Mouse (Mus musculus): Measurements from ENCODE around the gene Dlgap1. TPM values are rescaled to one million over a fixed set of nuclear protein-coding genes. Genes with fewer than 3 reads are reported as not detected.

Gene Dlgap1
- polyA plus RNA-seq (2016; fragmentation: Nextera tagmentation; extraction: Ambion mirVana), result 3.5 and 4.0 TPM in 2 replicates

GRCm38 (mm10) chr17:69969021-69969815 lies at the start of gene Dlgap1:
Gene Dlgap1 (plus strand): TSS chr17:69969073.
- peaks cover 55% of the 10 kb centered on the region for H3K27me3 ChIP-seq

GRCm38 (mm10) chr17:69954936-69955335 lies 13.9 kb upstream of the Dlgap1 start:
- no peak for ATAC-seq (ENCODE audit: insufficient number of reproducible peaks, insufficient read depth, low FRiP score, low TSS enrichment, low read depth)
- Histone ChIP-seq H3K36me3 (no peaks in the 10 kb centered on the region), H3K9ac (replicated peaks) (no peak overlapping the region), H3K4me3 (replicated peaks) (no peak overlapping the region), H3K4me1 (replicated peaks) (no peaks in the 10 kb centered on the region), H3K27me3 (no peaks in the 10 kb centered on the region), H3K27ac (no peak overlapping the region), H3K9me3 (no peaks in the 10 kb centered on the region), H3K4me2 (no peak overlapping the region)
- WGBS, result 70% methylated on average over 1 of the region's 1 CpGs

More at GRCm38 (mm10) chr17:69969021-69969815, at the start of gene Dlgap1:
- ATAC-seq (ENCODE audit: insufficient number of reproducible peaks, insufficient read depth, low FRiP score, low TSS enrichment, low read depth), result peak; percentile 93
- no peaks in the 10 kb centered on the region for H3K9me3 ChIP-seq
- peak within 1 kb of the TSS; percentile 98 for H3K4me2 ChIP-seq
- under 1% methylated on average over 102 of the region's 105 CpGs for WGBS
- peak within 1 kb of the TSS; percentile 59 for H3K4me3 ChIP-seq (replicated peaks)
- H3K27ac ChIP-seq, result no peak within 1 kb of the TSS
- peak within 1 kb of the TSS; percentile 40; the same call in 1 of the 2 replicates for H3K9ac ChIP-seq (replicated peaks)
- peaks cover 10% of the 10 kb centered on the region for H3K4me1 ChIP-seq (replicated peaks)
- H3K36me3 ChIP-seq, result no peaks in the 10 kb centered on the region

- Histone ChIP-seq H3K9ac (replicated peaks) (0 out of 2 replicates have a peak overlapping the region, but pooled peaks have one; percentile 40), H3K27ac (no peak overlapping the region), H3K4me3 (replicated peaks) (peak overlapping the region; percentile 59), H3K9me3 (no peaks in the 10 kb centered on the region), H3K36me3 (no peaks in the 10 kb centered on the region), H3K4me1 (replicated peaks) (peaks cover 10% of the 10 kb centered on the region), H3K27me3 (peaks cover 55% of the 10 kb centered on the region), H3K4me2 (peak overlapping the region; percentile 98)
- no peak for ATAC-seq (ENCODE audit: insufficient number of reproducible peaks, insufficient read depth, low FRiP score, low TSS enrichment, low read depth)
- 2% methylated on average over 43 of the region's 43 CpGs for WGBS
These were observed 1.2 kb downstream of the Dlgap1 start for GRCm38 (mm10) chr17:69969816-69970750.

- H3K4me1 ChIP-seq (replicated peaks), result peaks cover 10% of the 10 kb centered on the region
- WGBS, result 64% methylated on average over 3 of the region's 3 CpGs
- H3K27me3 ChIP-seq, result peaks cover 52% of the 10 kb centered on the region
- no peak overlapping the region for H3K9ac ChIP-seq (replicated peaks)
- no peak for ATAC-seq (ENCODE audit: insufficient number of reproducible peaks, insufficient read depth, low FRiP score, low TSS enrichment, low read depth)
- H3K36me3 ChIP-seq, result no peaks in the 10 kb centered on the region
- H3K4me3 ChIP-seq (replicated peaks), result no peak overlapping the region
- no peak overlapping the region for H3K4me2 ChIP-seq
- no peaks in the 10 kb centered on the region for H3K9me3 ChIP-seq
- H3K27ac ChIP-seq, result no peak overlapping the region
These were observed 4.2 kb downstream of the Dlgap1 start for GRCm38 (mm10) chr17:69973081-69973480.

- no peak for ATAC-seq (ENCODE audit: insufficient number of reproducible peaks, insufficient read depth, low FRiP score, low TSS enrichment, low read depth)
- Histone ChIP-seq H3K27ac (no peak overlapping the region), H3K4me2 (no peak overlapping the region), H3K27me3 (peaks cover 44% of the 10 kb centered on the region), H3K36me3 (no peaks in the 10 kb centered on the region), H3K9me3 (no peaks in the 10 kb centered on the region), H3K4me3 (replicated peaks) (no peak overlapping the region), H3K4me1 (replicated peaks) (peaks cover 10% of the 10 kb centered on the region), H3K9ac (replicated peaks) (no peak overlapping the region)
- 62% methylated on average over 6 of the region's 6 CpGs for WGBS
These were observed 5.1 kb downstream of the Dlgap1 start for GRCm38 (mm10) chr17:69973991-69974390.

- Histone ChIP-seq H3K27me3 (no peaks in the 10 kb centered on the region), H3K4me3 (replicated peaks) (no peak overlapping the region), H3K9me3 (no peaks in the 10 kb centered on the region), H3K36me3 (no peaks in the 10 kb centered on the region), H3K4me2 (no peak overlapping the region), H3K9ac (replicated peaks) (no peak overlapping the region), H3K27ac (no peak overlapping the region), H3K4me1 (replicated peaks) (no peaks in the 10 kb centered on the region)
- no peak for ATAC-seq (ENCODE audit: insufficient number of reproducible peaks, insufficient read depth, low FRiP score, low TSS enrichment, low read depth)
- 58% methylated on average over 6 of the region's 6 CpGs for WGBS
These were observed 13.5 kb downstream of the Dlgap1 start for GRCm38 (mm10) chr17:69982236-69982923.

GRCm38 (mm10) chr17:69996406-69996805 lies 27.5 kb downstream of the Dlgap1 start:
- H3K36me3 ChIP-seq, result no peaks in the 10 kb centered on the region
- H3K9ac ChIP-seq (replicated peaks), result no peak overlapping the region
- no peak overlapping the region for H3K27ac ChIP-seq
- 86% methylated on average over 2 of the region's 2 CpGs for whole genome bisulfite sequencing
- no peak overlapping the region for H3K4me2 ChIP-seq
- no peaks in the 10 kb centered on the region for H3K9me3 ChIP-seq
- no peak overlapping the region for H3K4me3 ChIP-seq (replicated peaks)
- H3K4me1 ChIP-seq (replicated peaks), result no peaks in the 10 kb centered on the region
- no peak for ATAC-seq (ENCODE audit: insufficient number of reproducible peaks, insufficient read depth, low FRiP score, low TSS enrichment, low read depth)
- no peaks in the 10 kb centered on the region for H3K27me3 ChIP-seq

GRCm38 (mm10) chr17:70002026-70002425 lies 33.2 kb downstream of the Dlgap1 start:
- no peaks in the 10 kb centered on the region for H3K36me3 ChIP-seq
- ATAC-seq (ENCODE audit: insufficient number of reproducible peaks, insufficient read depth, low FRiP score, low TSS enrichment, low read depth), result no peak
- no peak overlapping the region for H3K27ac ChIP-seq
- H3K4me2 ChIP-seq, result no peak overlapping the region
- H3K4me1 ChIP-seq (replicated peaks), result no peaks in the 10 kb centered on the region
- 89% methylated on average over 3 of the region's 3 CpGs for WGBS
- H3K9me3 ChIP-seq, result no peaks in the 10 kb centered on the region
- no peak overlapping the region for H3K4me3 ChIP-seq (replicated peaks)
- no peaks in the 10 kb centered on the region for H3K27me3 ChIP-seq
- no peak overlapping the region for H3K9ac ChIP-seq (replicated peaks)

- no peak for ATAC-seq (ENCODE audit: insufficient number of reproducible peaks, insufficient read depth, low FRiP score, low TSS enrichment, low read depth)
- Histone ChIP-seq H3K27ac (no peak overlapping the region), H3K4me1 (replicated peaks) (no peaks in the 10 kb centered on the region), H3K9me3 (no peaks in the 10 kb centered on the region), H3K4me3 (replicated peaks) (no peak overlapping the region), H3K36me3 (no peaks in the 10 kb centered on the region), H3K27me3 (no peaks in the 10 kb centered on the region), H3K4me2 (no peak overlapping the region), H3K9ac (replicated peaks) (no peak overlapping the region)
- WGBS, result 64% methylated on average over 6 of the region's 6 CpGs
These were observed 35.8 kb downstream of the Dlgap1 start for GRCm38 (mm10) chr17:70004628-70005027.

GRCm38 (mm10) chr17:70007607-70008006 lies 38.7 kb downstream of the Dlgap1 start:
- no peak for ATAC-seq (ENCODE audit: insufficient number of reproducible peaks, insufficient read depth, low FRiP score, low TSS enrichment, low read depth)
- Histone ChIP-seq H3K9ac (replicated peaks) (no peak overlapping the region), H3K36me3 (no peaks in the 10 kb centered on the region), H3K4me2 (no peak overlapping the region), H3K9me3 (no peaks in the 10 kb centered on the region), H3K4me1 (replicated peaks) (no peaks in the 10 kb centered on the region), H3K4me3 (replicated peaks) (no peak overlapping the region), H3K27me3 (no peaks in the 10 kb centered on the region), H3K27ac (no peak overlapping the region)
- WGBS, result 88% methylated on average over 5 of the region's 5 CpGs

GRCm38 (mm10) chr17:70016511-70016910 lies 47.6 kb downstream of the Dlgap1 start:
- no peak for ATAC-seq (ENCODE audit: insufficient number of reproducible peaks, insufficient read depth, low FRiP score, low TSS enrichment, low read depth)
- Histone ChIP-seq H3K27ac (no peak overlapping the region), H3K27me3 (no peaks in the 10 kb centered on the region), H3K9ac (replicated peaks) (no peak overlapping the region), H3K9me3 (no peaks in the 10 kb centered on the region), H3K4me2 (no peak overlapping the region), H3K4me1 (replicated peaks) (no peaks in the 10 kb centered on the region), H3K4me3 (replicated peaks) (no peak overlapping the region), H3K36me3 (no peaks in the 10 kb centered on the region)
- WGBS, result 68% methylated on average over 7 of the region's 7 CpGs

Measured in limb, embryonic 12.5 days (tissue).